Comparison of ENCODE assay signal across 8 mouse cellular contexts in the genomic region with DNA sequence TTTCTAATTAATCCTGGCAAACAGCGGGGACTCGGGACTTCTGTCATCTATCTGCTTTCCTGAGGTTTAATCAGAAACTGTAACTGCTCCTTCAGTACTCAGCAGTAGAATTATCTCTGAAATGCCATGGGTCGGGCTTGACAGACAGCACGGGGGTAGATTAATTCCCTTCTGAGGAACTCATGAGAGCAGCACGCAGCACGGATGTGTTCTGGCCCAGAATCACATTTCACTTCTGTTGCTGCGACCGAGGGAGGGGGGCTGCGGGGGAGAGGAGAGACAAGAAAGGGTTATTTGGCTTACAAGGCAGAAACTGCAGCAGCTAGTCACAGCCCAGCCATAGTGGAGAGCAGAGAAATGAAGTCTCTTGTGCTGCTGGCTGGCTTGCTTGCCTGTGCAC. TPM values are rescaled to one million over a fixed set of nuclear protein-coding genes. Genes with fewer than 3 reads are reported as not detected.
DNase-seq lines count a peak whose midpoint lies in the region; ATAC-seq lines count a peak whose summit lies in the region.
"Had no signal": no experiment of that assay in that cellular context is flagged by ENCODE, and none has a peak within 500 bp of the region (broad histone marks: within the 10 kb centered on the region; RNA-seq: fewer than 3 reads in every experiment).

No protein-coding gene starts in this region.

- H3K4me1 ChIP-seq in lung, embryonic 15.5 days, result peaks cover 6% of the 10 kb centered on the region; the same call in 1 of the 2 replicates
- peaks cover 24% of the 10 kb centered on the region for H3K4me1 ChIP-seq in embryonic facial prominence, embryonic 12.5 days
- H3K4me1 ChIP-seq in heart, embryonic 12.5 days (replicated peaks), result peaks cover 25% of the 10 kb centered on the region
- H3K4me1 ChIP-seq in limb, embryonic 11.5 days (ENCODE audit: control insufficient read depth, insufficient read depth, low read length), result peaks cover 11% of the 10 kb centered on the region
- H3K4me1 ChIP-seq in stomach, embryonic 16.5 days (ENCODE audit: control insufficient read depth, insufficient read depth, low read length), result peaks cover 10% of the 10 kb centered on the region

- WGBS in lung, embryonic 15.5 days, result 19% methylated on average over 9 of the region's 9 CpGs
- 14% methylated on average over 9 of the region's 9 CpGs for whole genome bisulfite sequencing in embryonic facial prominence, embryonic 12.5 days
- 18% methylated on average over 9 of the region's 9 CpGs for WGBS in heart, embryonic 12.5 days
- 41% methylated on average over 9 of the region's 9 CpGs for WGBS in limb, embryonic 11.5 days
- 24% methylated on average over 9 of the region's 9 CpGs for WGBS in stomach, embryonic 16.5 days

- DNase-seq in lung, postnatal 36 days, result no peak
- DNase-seq in limb, embryonic 11.5 days (ENCODE audit: low spot score), result peak; percentile 40
- DNase-seq in cerebellum, adult 18-20 months, result no peak

- no peak overlapping the region for H3K4me3 ChIP-seq in lung, embryonic 15.5 days
- no peak overlapping the region for H3K4me3 ChIP-seq in embryonic facial prominence, embryonic 12.5 days
- no peak overlapping the region for H3K4me3 ChIP-seq in heart, embryonic 12.5 days
- no peak overlapping the region for H3K4me3 ChIP-seq in limb, embryonic 11.5 days (ENCODE audit: low read depth, low read length)
- H3K4me3 ChIP-seq in stomach, embryonic 16.5 days (replicated peaks; ENCODE audit: low read length), result no peak overlapping the region

- no peaks in the 10 kb centered on the region for H3K27me3 ChIP-seq in lung, embryonic 15.5 days
- H3K27me3 ChIP-seq in embryonic facial prominence, embryonic 12.5 days, result peaks cover 3% of the 10 kb centered on the region; the same call in 1 of the 2 replicates
- H3K27me3 ChIP-seq in heart, embryonic 12.5 days (replicated peaks), result peaks cover 3% of the 10 kb centered on the region; the same call in 1 of the 2 replicates
- H3K27me3 ChIP-seq in limb, embryonic 11.5 days (ENCODE audit: control insufficient read depth, insufficient read depth, low read length), result no peaks in the 10 kb centered on the region
- H3K27me3 ChIP-seq in stomach, embryonic 16.5 days (ENCODE audit: control insufficient read depth, insufficient read depth, low read length), result no peaks in the 10 kb centered on the region

- no peaks in the 10 kb centered on the region for H3K36me3 ChIP-seq in lung, embryonic 15.5 days
- no peaks in the 10 kb centered on the region for H3K36me3 ChIP-seq in embryonic facial prominence, embryonic 12.5 days
- no peaks in the 10 kb centered on the region for H3K36me3 ChIP-seq in heart, embryonic 12.5 days
- no peaks in the 10 kb centered on the region for H3K36me3 ChIP-seq in limb, embryonic 11.5 days (ENCODE audit: control insufficient read depth, insufficient read depth, low read length)
- H3K36me3 ChIP-seq in stomach, embryonic 16.5 days (ENCODE audit: control insufficient read depth, insufficient read depth, low read length), result no peaks in the 10 kb centered on the region

- 0 out of 2 replicates have a peak overlapping the region, but pooled peaks have one; percentile 24 for H3K4me2 ChIP-seq in lung, embryonic 15.5 days
- H3K4me2 ChIP-seq in embryonic facial prominence, embryonic 12.5 days (replicated peaks), result no peak overlapping the region
- peak overlapping the region; percentile 31 for H3K4me2 ChIP-seq in heart, embryonic 12.5 days
- H3K4me2 ChIP-seq in limb, embryonic 11.5 days (ENCODE audit: low read depth, severe bottlenecking), result no peak overlapping the region
- H3K4me2 ChIP-seq in stomach, embryonic 16.5 days (ENCODE audit: low read depth, low read length), result peak overlapping the region; percentile 30

- H3K27ac ChIP-seq in lung, embryonic 15.5 days, result no peak overlapping the region
- peak overlapping the region; percentile 70 for H3K27ac ChIP-seq in embryonic facial prominence, embryonic 12.5 days
- H3K27ac ChIP-seq in heart, embryonic 12.5 days (ENCODE audit: poor library complexity, severe bottlenecking), result no peak overlapping the region
- no peak overlapping the region for H3K27ac ChIP-seq in limb, embryonic 11.5 days (replicated peaks; ENCODE audit: low read depth, low read length)
- H3K27ac ChIP-seq in stomach, embryonic 16.5 days (ENCODE audit: low read length), result no peak overlapping the region

- H3K9me3 ChIP-seq in lung, embryonic 15.5 days, result no peaks in the 10 kb centered on the region
- H3K9me3 ChIP-seq in embryonic facial prominence, embryonic 12.5 days, result no peaks in the 10 kb centered on the region
- no peaks in the 10 kb centered on the region for H3K9me3 ChIP-seq in heart, embryonic 12.5 days (replicated peaks)
- H3K9me3 ChIP-seq in limb, embryonic 11.5 days (ENCODE audit: control insufficient read depth, low read length), result no peaks in the 10 kb centered on the region
- H3K9me3 ChIP-seq in stomach, embryonic 16.5 days (replicated peaks; ENCODE audit: control insufficient read depth, low read length), result no peaks in the 10 kb centered on the region

- ATAC-seq in lung, embryonic 15.5 days (ENCODE audit: borderline replicate concordance, extremely low read depth, low FRiP score, low TSS enrichment), result 0 out of 2 replicates have a peak, but pooled peaks have one; percentile 27
- ATAC-seq in embryonic facial prominence, embryonic 12.5 days (ENCODE audit: insufficient number of reproducible peaks, insufficient read depth, low FRiP score, low TSS enrichment), result peak; percentile 75; the same call in 1 of the 2 replicates
- ATAC-seq in heart, embryonic 12.5 days (ENCODE audit: insufficient number of reproducible peaks, low FRiP score), result no peak
- no peak for ATAC-seq in limb, embryonic 11.5 days (ENCODE audit: insufficient number of reproducible peaks, low FRiP score, low TSS enrichment, low read depth)
- ATAC-seq in stomach, embryonic 16.5 days (ENCODE audit: insufficient read depth, low FRiP score), result peak; percentile 40; the same call in 1 of the 2 replicates

- no peak overlapping the region for H3K9ac ChIP-seq in lung, embryonic 15.5 days
- H3K9ac ChIP-seq in embryonic facial prominence, embryonic 12.5 days, result peak overlapping the region; percentile 30; the same call in 1 of the 2 replicates
- no peak overlapping the region for H3K9ac ChIP-seq in heart, embryonic 12.5 days
- H3K9ac ChIP-seq in limb, embryonic 11.5 days (ENCODE audit: low read length), result 0 out of 2 replicates have a peak overlapping the region, but pooled peaks have one; percentile 5
- peak overlapping the region; percentile 4; the same call in 1 of the 2 replicates for H3K9ac ChIP-seq in stomach, embryonic 16.5 days (ENCODE audit: low read length)

RNA-seq across cellular contexts. Expression of gene Enthd1, which starts 47.0 kb away (rescaled TPM):
- polyA plus RNA-seq in lung, embryonic 15.5 days (2015; fragmentation: Nextera tagmentation; extraction: Ambion mirVana), result not detected in 2 replicates
- not detected in 2 replicates for polyA plus RNA-seq in embryonic facial prominence, embryonic 12.5 days (2016; fragmentation: Nextera tagmentation; extraction: Ambion mirVana)
- polyA plus RNA-seq in heart, embryonic 12.5 days (2016; fragmentation: Nextera tagmentation; extraction: Ambion mirVana), result not detected in 2 replicates
- polyA plus RNA-seq in limb, embryonic 11.5 days (2014; fragmentation: Nextera tagmentation; extraction: Ambion mirVana), result not detected in 2 replicates
- polyA plus RNA-seq in stomach, embryonic 16.5 days (2015; fragmentation: Nextera tagmentation; extraction: Ambion mirVana), result not detected in 2 replicates
- polyA plus RNA-seq: large intestine, adult 2 months had no signal

RNA-seq across cellular contexts. Expression of gene Grap2, which starts 54.4 kb away (rescaled TPM):
- polyA plus RNA-seq in lung, embryonic 15.5 days (2015; fragmentation: Nextera tagmentation; extraction: Ambion mirVana), result 2.4 and 2.7 TPM in 2 replicates
- 3.0 and 4.0 TPM in 2 replicates for polyA plus RNA-seq in embryonic facial prominence, embryonic 12.5 days (2016; fragmentation: Nextera tagmentation; extraction: Ambion mirVana)
- 11.2 and 12.0 TPM in 2 replicates for polyA plus RNA-seq in heart, embryonic 12.5 days (2016; fragmentation: Nextera tagmentation; extraction: Ambion mirVana)
- polyA plus RNA-seq in limb, embryonic 11.5 days (2014; fragmentation: Nextera tagmentation; extraction: Ambion mirVana), result 3.8 and 4.0 TPM in 2 replicates
- polyA plus RNA-seq in stomach, embryonic 16.5 days (2015; fragmentation: Nextera tagmentation; extraction: Ambion mirVana), result 0.74 and 1.3 TPM in 2 replicates

Comparison
In these comparisons a context has a peak if more than half of its experiments do, and no peak if none do; other contexts are left out.
1. ATAC-seq: peak in lung, embryonic 15.5 days (single experiment), embryonic facial prominence, embryonic 12.5 days (single experiment) and stomach, embryonic 16.5 days (single experiment); none in heart, embryonic 12.5 days (single experiment) and limb, embryonic 11.5 days (single experiment).
2. H3K4me2 ChIP-seq: peak in lung, embryonic 15.5 days (single experiment), heart, embryonic 12.5 days (single experiment) and stomach, embryonic 16.5 days (single experiment); none in embryonic facial prominence, embryonic 12.5 days (single experiment) and limb, embryonic 11.5 days (single experiment).
3. H3K9ac ChIP-seq: peak in embryonic facial prominence, embryonic 12.5 days (single experiment), limb, embryonic 11.5 days (single experiment) and stomach, embryonic 16.5 days (single experiment); none in lung, embryonic 15.5 days (single experiment) and heart, embryonic 12.5 days (single experiment).